Mouse (Mus musculus): ENCODE measurements around the gene Ccdc6.
A peak's percentile ranks its signal among the peaks of the same experiment; 100 is the strongest.

Ccdc6 gene

DNA sequence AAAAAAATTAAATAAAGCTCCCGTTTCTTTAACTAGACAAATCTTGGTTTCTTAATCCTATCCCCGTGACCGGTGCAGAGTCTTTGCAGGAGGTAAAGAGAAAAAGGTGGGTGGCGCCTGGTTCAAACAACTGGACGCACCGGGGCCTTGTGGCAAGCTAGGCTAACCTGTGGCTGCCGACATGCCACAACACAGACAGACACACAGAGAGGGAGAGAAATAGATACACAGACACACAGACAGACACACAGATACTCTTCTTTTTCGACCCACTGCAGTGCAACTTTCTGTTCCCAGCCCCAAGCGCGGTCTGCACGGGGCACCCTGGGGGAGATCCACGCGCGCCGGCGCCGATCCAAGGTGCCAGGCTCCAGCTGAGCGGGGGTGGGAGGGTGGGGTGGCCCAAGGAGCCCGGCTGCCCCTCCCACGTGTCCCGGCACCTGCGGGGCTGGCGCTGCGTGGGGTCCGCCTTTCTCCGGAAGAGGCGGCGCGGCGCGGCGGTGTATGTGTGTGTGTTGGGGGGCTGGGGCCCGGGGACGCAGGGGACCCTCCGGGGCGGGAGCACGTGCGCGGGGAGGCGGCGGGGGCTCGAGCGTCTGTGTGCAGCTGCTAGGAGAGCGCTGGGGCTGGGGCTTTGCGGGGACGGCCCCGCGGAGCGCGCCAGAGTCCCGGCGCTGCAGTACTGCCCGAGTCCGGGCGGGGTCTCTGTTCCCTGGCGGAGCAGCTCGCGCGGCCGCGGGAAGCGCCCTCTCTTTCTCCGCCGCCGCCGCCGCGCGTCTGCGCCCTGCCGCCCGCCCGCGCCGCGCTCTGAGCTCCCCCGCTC is at the start of gene Ccdc6:
Gene Ccdc6 (plus strand): TSS at position 756 of the 823 bp plus-strand sequence.
- peak; percentile 87 for DNase-seq (ENCODE audit: low spot score)

DNA sequence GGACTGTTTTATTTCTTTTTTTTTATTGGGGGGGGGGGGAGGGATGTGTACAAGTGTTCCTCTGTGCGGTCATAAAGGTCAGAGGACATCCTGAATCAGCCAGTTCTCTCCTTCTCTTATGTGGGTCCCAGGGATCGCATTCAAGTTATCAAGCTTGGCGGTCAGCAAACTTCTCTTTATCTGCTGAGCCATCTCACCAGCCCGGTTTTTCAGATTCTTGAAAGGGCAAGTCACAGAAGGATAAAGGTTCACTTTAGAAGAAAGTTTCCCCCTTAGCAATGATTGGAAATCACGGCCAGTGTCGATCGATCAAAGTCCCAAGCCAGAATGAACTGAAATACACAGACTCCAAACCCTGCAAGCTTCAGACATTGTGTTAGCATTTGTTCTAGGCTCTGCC is 47.1 kb upstream of the Ccdc6 start:
- DNase-seq (ENCODE audit: low spot score), result no peak

DNA sequence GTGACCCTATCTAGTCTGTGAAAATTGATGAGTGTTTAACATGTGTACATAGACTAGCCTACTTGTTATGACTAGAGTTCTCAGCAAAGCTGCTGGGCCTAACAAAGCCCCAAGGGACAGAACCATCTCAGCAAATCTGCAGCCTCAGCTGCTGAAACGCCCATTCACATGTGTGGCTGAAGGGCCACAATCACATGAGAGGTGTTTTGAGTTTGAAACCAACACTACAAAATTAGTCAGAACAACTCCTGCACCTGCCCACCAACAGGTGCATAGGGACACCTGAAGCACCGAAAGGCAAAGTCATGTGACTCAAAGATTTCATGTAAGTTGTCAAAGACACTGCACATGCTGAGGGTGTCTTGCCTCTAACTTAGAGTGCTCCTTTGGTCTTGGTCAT is 41.6 kb upstream of the Ccdc6 start:
- no peak for DNase-seq (ENCODE audit: low spot score)

DNA sequence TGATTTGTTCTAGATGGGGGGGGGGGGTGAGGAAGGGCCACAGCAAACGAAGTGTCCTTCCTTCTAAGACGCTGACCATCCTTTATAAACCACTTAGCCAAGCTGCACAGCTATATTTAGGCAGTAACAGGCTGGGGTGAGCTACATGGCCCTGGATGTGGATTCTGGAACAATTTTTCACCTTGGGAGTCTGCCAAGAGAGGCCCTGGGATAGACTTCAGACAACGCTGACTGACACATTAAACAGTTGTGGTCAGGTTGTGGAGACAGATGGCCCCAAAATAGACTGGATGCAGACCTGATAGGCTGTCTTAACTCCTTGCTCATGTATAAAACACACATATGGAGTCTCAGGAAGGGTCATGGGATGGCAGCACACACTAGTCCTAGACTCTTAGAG is 39.9 kb upstream of the Ccdc6 start:
- DNase-seq (ENCODE audit: low spot score), result no peak

- DNase-seq (ENCODE audit: low spot score), result no peak
Observed at GRCm38 (mm10) chr10:70060021-70060688, 36.8 kb upstream of the Ccdc6 start.

- DNase-seq (ENCODE audit: low spot score), result no peak
Observed at GRCm38 (mm10) chr10:70060689-70061081, 36.2 kb upstream of the Ccdc6 start.

DNA sequence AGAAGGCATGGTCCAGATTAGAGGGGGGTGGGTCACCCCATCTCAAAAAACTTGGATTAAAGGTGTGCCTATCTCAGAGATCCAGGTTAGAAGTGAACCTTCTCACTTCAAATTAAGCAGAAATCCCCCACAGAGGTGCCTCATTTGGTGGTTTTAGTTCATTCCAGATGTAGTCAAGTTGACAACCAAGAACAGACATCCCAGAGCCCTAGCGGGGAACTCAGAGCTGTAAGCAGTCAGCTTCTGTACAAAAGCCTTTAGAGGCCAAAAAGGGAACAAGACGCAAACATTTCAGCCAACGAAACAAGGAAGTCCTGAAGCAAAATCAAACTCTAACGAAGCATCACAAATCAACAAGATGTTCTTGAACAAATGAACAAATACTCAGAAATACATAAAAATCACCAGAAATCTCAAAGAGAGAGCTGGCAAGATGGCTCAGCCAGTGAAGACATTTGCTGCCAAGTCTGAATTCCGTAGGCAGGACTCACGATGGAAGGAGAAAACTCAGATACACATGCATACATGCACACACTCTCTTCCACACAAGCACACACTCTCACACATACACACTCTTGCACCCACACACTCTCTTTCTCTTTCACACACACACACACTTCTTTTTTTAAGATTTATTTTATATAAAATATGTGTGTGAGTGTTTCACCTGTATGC is 32.9 kb upstream of the Ccdc6 start:
- DNase-seq (ENCODE audit: low spot score), result no peak

- no peak for DNase-seq (ENCODE audit: low spot score)
Observed at GRCm38 (mm10) chr10:70065191-70065590, 31.7 kb upstream of the Ccdc6 start.

- no peak for DNase-seq (ENCODE audit: low spot score)
Observed at GRCm38 (mm10) chr10:70066497-70067168, 30.3 kb upstream of the Ccdc6 start.

GRCm38 (mm10) chr10:70067169-70068115 is 29.5 kb upstream of the Ccdc6 start:
- DNase-seq (ENCODE audit: low spot score), result no peak

DNA sequence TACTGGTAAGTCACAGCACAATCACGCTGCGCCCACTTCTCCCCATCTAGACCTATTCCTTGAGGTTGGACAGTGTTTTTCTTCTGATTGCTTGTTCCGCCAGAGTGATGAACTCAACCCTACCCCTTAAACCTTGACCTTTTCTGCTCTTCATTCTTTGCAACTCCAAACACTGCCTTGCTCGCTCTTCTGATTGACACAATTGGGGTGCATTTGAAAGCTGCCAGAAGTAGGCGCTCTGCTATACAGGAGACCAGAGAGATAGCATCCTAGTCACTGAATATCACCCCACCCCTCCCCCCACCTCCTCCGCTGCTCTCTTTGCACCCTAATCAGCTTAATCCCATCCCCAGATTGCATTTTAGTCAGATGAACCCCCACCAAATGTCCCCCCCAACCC is 27.6 kb upstream of the Ccdc6 start:
- no peak for DNase-seq (ENCODE audit: low spot score)

DNA sequence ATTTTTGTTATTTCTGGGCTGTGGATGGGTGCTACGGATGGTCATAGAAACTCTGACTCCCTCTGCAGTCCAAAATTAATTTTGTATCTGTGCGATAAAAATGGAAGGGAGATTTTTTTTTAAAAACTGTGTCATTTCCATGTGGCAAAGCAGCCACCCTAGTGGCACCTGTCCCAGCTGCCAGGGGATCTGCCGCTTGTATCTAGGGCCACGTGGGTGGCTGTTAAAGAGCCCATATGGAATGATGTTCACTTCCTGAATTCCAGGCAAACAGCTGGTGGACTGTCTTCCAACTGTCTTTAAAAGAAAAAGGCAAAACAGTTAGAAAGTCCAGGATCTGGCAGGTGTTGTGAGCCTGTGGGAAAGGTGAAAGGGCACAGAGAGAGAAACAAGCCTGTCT is 25.6 kb upstream of the Ccdc6 start:
- no peak for DNase-seq (ENCODE audit: low spot score)

DNA sequence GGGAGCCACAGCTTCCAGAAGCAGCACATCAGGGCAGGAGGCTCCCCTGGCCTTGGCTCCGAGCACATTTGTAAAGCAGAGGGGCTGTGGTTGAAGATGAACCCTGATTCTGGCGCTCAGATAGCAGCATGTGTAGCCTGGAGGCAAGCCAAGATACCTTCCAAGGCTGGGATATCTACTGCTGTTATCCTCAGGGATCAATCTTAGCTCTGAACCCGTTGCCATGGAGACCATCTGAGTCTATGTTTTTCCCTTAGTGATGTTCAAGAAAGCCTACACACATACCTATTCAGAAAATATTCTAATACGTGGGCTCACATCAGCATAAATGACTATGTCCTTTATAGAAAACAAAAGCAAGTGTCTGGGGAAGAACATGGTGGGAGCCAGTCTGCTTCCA is 19.5 kb upstream of the Ccdc6 start:
- peak; percentile 16 for DNase-seq (ENCODE audit: low spot score)

DNA sequence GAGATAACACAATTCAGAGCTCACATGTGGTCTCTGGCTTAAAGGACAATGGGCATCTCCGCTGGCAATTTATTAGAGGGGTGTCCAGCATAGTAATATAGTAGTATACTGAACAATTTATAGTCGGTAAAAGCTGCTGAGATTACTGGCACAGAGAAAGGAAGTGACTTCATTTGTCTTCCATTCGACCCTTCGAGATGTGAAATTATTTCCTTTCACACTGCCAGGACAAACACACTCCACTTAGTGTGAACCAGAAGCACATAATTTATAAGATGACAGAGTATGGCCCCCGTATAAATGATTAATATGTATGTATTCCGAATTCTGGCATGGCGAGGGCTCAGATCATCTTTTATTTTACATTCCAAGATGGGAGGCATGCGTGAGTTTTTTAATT is 16.0 kb upstream of the Ccdc6 start:
- no peak for DNase-seq (ENCODE audit: low spot score)

DNA sequence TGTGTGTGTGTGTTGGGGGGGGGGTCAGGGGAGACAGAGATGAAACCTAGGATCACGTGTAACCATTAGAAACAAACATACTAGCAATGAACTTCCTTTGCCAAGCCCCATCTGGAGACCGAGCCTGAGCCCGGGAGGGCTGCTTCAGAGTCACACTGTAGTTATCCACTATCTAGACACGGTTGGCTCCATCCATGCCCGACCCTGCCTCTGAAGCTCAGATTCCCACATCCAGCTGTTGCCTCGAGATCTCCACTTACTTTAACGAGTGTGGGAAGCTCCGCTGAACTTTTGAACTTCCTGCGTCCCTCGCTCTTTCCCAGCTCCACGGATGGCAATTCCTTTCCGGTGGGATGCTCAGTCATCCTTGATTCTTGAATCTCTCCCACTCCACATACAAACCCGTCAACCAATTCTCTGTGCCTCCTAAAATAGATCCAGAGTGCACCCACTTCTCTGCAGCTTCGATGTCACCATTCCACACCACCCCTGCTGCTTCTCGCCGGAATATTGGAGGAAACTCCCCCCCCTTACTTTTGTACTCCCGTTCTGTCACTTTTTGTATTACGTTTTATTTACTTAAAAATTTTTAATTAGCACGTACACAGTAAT is 15.3 kb upstream of the Ccdc6 start:
- DNase-seq (ENCODE audit: low spot score), result peak; percentile 49

DNA sequence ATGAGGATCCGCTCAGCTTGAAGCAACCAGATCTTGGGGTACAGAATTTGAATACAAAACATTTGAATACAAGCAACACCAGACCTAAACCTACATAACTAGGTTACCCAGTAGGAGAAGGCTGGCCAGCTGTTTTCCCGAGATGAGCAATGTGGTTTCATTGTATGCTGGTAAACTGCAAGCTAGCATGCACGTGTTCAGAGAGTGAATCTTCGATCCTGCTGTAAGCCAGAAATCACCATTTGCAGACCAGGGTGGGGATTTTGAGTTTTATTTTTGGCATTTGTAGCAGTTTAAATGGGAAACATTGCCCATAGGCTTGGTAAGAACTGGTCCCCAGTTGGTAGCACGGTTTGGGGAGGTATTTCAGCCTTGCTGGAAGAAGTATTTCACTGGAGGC is 13.7 kb upstream of the Ccdc6 start:
- DNase-seq (ENCODE audit: low spot score), result no peak

DNA sequence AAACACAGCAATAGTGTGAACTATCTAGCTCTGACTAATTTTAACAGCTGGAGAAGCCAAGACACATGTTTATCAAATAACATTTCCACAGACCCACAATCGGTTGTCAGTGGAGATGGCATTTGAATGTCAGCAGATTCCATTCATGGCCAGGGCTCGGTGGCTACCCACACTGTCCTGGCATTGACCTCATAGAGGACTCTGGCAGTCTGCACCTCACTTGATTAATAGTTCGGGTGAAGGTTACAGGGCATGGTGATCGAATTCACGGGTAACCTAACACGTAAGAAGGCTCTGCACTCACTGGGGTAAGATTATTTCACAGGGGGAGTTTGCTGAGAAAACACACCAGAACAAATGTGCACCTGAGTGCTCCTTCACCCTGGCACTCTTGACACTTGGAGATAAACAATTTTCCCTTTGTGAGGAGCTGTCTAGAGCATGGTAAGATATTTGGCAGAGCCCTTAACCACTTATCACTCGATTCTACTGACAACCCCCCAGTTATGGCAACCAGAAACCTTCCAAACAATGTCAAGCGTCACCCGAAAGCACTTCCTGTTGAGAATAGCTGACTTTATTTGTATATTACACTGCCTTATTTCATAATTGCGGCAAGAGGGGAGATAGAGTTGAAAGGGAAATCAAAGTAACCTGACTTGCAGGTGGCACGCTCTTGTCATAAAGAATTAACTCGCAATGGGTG is 11.5 kb upstream of the Ccdc6 start:
- no peak for DNase-seq (ENCODE audit: low spot score)

DNA sequence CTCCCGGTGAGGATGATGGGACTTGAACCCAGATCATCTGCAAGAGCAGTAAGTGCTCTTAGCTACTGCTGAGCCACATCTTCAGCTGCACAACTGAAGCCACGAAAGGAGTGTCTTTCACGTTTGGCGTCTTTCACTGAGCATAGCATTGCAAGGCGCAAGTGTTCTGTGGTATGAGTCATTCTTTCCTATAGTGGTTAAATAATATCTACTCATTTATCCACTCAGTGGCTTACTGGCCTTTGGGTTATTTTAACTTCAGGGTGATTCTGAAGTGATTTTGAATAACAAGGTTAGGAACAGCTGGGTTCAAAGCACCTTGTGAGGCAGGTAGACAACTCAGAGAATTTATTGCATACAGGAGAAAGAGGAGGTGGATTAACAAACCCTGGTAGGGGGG is 8.1 kb upstream of the Ccdc6 start:
- no peak for DNase-seq (ENCODE audit: low spot score)

GRCm38 (mm10) chr10:70091876-70092462 is 5.0 kb upstream of the Ccdc6 start:
- no peak for DNase-seq (ENCODE audit: low spot score)

DNA sequence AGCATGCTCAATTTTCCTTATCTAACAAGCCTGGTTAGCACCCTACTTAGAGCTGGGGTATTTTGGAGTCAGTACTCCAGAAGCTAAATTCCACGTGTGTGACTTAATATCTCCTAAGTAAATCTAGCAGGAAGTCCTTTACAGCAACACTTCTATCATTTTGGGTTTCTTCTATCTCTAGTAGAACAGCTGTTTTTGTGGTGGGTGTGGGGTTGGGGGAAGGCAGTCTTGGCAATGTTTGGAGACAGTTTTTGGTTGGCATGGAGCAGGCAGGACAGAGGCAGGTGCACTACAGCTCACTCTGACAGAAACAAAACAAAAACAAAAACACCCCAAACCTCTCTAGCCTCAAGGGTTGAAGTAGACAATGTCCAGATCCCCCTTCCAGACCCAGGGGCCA is 3.1 kb upstream of the Ccdc6 start:
- no peak for DNase-seq (ENCODE audit: low spot score)
